Mouse (Mus musculus): ENCODE results near the gene Fzd4. TPM values are rescaled to one million over a fixed set of nuclear protein-coding genes. Genes with fewer than 3 reads are reported as not detected.

The Fzd4 gene
- polyA plus RNA-seq, 1 experiment: 0.97 TPM

DNA sequence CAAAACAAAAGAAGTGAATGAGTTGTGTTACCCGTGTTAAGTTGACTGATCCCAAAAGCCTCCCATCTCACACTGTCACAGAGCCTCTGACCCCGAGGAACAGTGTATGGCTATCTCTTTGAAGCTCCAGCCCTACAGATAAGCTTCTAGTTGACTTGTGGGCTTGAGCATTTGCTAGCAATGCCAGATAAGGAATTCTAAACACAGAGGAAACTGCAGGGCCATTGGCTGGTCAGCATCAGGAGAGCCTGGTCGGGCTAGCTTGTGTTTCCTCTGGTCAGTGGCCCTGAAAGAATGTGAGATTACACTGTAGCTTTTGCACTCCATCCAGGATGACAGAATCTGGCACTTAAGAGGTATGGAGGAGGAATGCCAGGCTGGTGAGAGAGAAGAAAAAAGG, 36.5 kb upstream of the Fzd4 start:
- Histone ChIP-seq H3K9me3 (replicated peaks; ENCODE audit: control insufficient read depth, insufficient read depth, low read length, poor library complexity, severe bottlenecking) (no peaks in the 10 kb centered on the region), H3K9ac (ENCODE audit: low read depth, poor library complexity, severe bottlenecking) (no peak overlapping the region), H3K36me3 (ENCODE audit: control insufficient read depth, insufficient read depth, low read length, poor library complexity, severe bottlenecking) (no peaks in the 10 kb centered on the region), H3K27me3 (ENCODE audit: control insufficient read depth, insufficient read depth, low read length, poor library complexity, severe bottlenecking) (no peaks in the 10 kb centered on the region), H3K4me1 (ENCODE audit: control insufficient read depth, insufficient read depth, low read length) (no peaks in the 10 kb centered on the region), H3K4me3 (ENCODE audit: low read depth, low read length) (no peak overlapping the region), H3K27ac (ENCODE audit: insufficient read depth, low read length) (no peak overlapping the region)
- no peak for TF ChIP-seq EP300 (IDR thresholded peaks at IDR 0.05; ENCODE audit: insufficient read depth, low read depth, low read length)
- TF ChIP-seq POLR2A (IDR thresholded peaks at IDR 0.05; ENCODE audit: insufficient read depth, low read length): no peak
- no peak for TF ChIP-seq CTCF (IDR thresholded peaks at IDR 0.05; ENCODE audit: low read depth, low read length)

GRCm38 (mm10) chr7:89370086-89370485, 34.1 kb upstream of the Fzd4 start:
- Histone ChIP-seq H3K9me3 (replicated peaks; ENCODE audit: control insufficient read depth, insufficient read depth, low read length, poor library complexity, severe bottlenecking) (no peaks in the 10 kb centered on the region), H3K27me3 (ENCODE audit: control insufficient read depth, insufficient read depth, low read length, poor library complexity, severe bottlenecking) (no peaks in the 10 kb centered on the region), H3K4me1 (ENCODE audit: control insufficient read depth, insufficient read depth, low read length) (no peaks in the 10 kb centered on the region), H3K4me3 (ENCODE audit: low read depth, low read length) (no peak overlapping the region), H3K9ac (ENCODE audit: low read depth, poor library complexity, severe bottlenecking) (no peak overlapping the region), H3K36me3 (ENCODE audit: control insufficient read depth, insufficient read depth, low read length, poor library complexity, severe bottlenecking) (no peaks in the 10 kb centered on the region), H3K27ac (ENCODE audit: insufficient read depth, low read length) (no peak overlapping the region)
- no peak for TF ChIP-seq CTCF (IDR thresholded peaks at IDR 0.05; ENCODE audit: low read depth, low read length)
- no peak for TF ChIP-seq EP300 (IDR thresholded peaks at IDR 0.05; ENCODE audit: insufficient read depth, low read depth, low read length)
- TF ChIP-seq POLR2A (IDR thresholded peaks at IDR 0.05; ENCODE audit: insufficient read depth, low read length): no peak

DNA sequence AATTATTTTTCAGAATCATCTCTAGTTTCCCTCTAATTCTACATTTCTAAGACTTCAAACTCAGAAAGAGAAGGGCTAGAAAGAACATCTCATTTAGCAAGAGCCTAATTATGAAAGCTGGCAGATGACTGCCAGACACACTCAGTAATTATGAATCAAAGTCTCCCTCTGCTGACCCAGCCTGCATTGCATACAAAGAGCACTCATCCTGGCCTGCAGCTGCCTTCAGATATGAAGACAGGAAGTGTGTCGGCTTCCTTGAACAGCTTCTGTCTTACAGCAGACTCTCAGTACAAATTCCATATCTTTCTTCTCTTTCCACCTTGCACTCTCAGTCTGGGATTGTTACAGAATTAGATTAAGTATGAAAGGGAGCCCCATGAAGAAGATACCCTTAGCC, 33.2 kb upstream of the Fzd4 start:
- Histone ChIP-seq H3K27me3 (ENCODE audit: control insufficient read depth, insufficient read depth, low read length, poor library complexity, severe bottlenecking) (no peaks in the 10 kb centered on the region), H3K9me3 (replicated peaks; ENCODE audit: control insufficient read depth, insufficient read depth, low read length, poor library complexity, severe bottlenecking) (no peaks in the 10 kb centered on the region), H3K9ac (ENCODE audit: low read depth, poor library complexity, severe bottlenecking) (no peak overlapping the region), H3K4me3 (ENCODE audit: low read depth, low read length) (no peak overlapping the region), H3K27ac (ENCODE audit: insufficient read depth, low read length) (no peak overlapping the region), H3K4me1 (ENCODE audit: control insufficient read depth, insufficient read depth, low read length) (no peaks in the 10 kb centered on the region), H3K36me3 (ENCODE audit: control insufficient read depth, insufficient read depth, low read length, poor library complexity, severe bottlenecking) (no peaks in the 10 kb centered on the region)
- TF ChIP-seq CTCF (IDR thresholded peaks at IDR 0.05; ENCODE audit: low read depth, low read length): no peak
- TF ChIP-seq EP300 (IDR thresholded peaks at IDR 0.05; ENCODE audit: insufficient read depth, low read depth, low read length): no peak
- TF ChIP-seq POLR2A (IDR thresholded peaks at IDR 0.05; ENCODE audit: insufficient read depth, low read length): no peak

GRCm38 (mm10) chr7:89371623-89372295, 32.4 kb upstream of the Fzd4 start:
- no peak for TF ChIP-seq EP300 (IDR thresholded peaks at IDR 0.05; ENCODE audit: insufficient read depth, low read depth, low read length)
- Histone ChIP-seq H3K4me1 (ENCODE audit: control insufficient read depth, insufficient read depth, low read length) (no peaks in the 10 kb centered on the region), H3K9me3 (replicated peaks; ENCODE audit: control insufficient read depth, insufficient read depth, low read length, poor library complexity, severe bottlenecking) (no peaks in the 10 kb centered on the region), H3K27me3 (ENCODE audit: control insufficient read depth, insufficient read depth, low read length, poor library complexity, severe bottlenecking) (no peaks in the 10 kb centered on the region), H3K27ac (ENCODE audit: insufficient read depth, low read length) (no peak overlapping the region), H3K4me3 (ENCODE audit: low read depth, low read length) (no peak overlapping the region), H3K36me3 (ENCODE audit: control insufficient read depth, insufficient read depth, low read length, poor library complexity, severe bottlenecking) (no peaks in the 10 kb centered on the region), H3K9ac (ENCODE audit: low read depth, poor library complexity, severe bottlenecking) (no peak overlapping the region)

GRCm38 (mm10) chr7:89380935-89381705, 23.0 kb upstream of the Fzd4 start:
- no peaks in the 10 kb centered on the region for H3K36me3 ChIP-seq (ENCODE audit: control insufficient read depth, insufficient read depth, low read length, poor library complexity, severe bottlenecking)
- H3K27ac ChIP-seq (ENCODE audit: insufficient read depth, low read length): no peak overlapping the region
- H3K9ac ChIP-seq (ENCODE audit: low read depth, poor library complexity, severe bottlenecking): no peak overlapping the region
- H3K4me1 ChIP-seq (ENCODE audit: control insufficient read depth, insufficient read depth, low read length): no peaks in the 10 kb centered on the region
- no peak overlapping the region for H3K4me3 ChIP-seq (ENCODE audit: low read depth, low read length)
- TF ChIP-seq POLR2A (IDR thresholded peaks at IDR 0.05; ENCODE audit: insufficient read depth, low read length) (no peak), EP300 (IDR thresholded peaks at IDR 0.05; ENCODE audit: insufficient read depth, low read depth, low read length) (no peak), CTCF (IDR thresholded peaks at IDR 0.05; ENCODE audit: low read depth, low read length) (no peak)
- no peaks in the 10 kb centered on the region for H3K27me3 ChIP-seq (ENCODE audit: control insufficient read depth, insufficient read depth, low read length, poor library complexity, severe bottlenecking)
- H3K9me3 ChIP-seq (replicated peaks; ENCODE audit: control insufficient read depth, insufficient read depth, low read length, poor library complexity, severe bottlenecking): no peaks in the 10 kb centered on the region

- no peaks in the 10 kb centered on the region for H3K4me1 ChIP-seq (ENCODE audit: control insufficient read depth, insufficient read depth, low read length)
- TF ChIP-seq CTCF (IDR thresholded peaks at IDR 0.05; ENCODE audit: low read depth, low read length) (no peak), POLR2A (IDR thresholded peaks at IDR 0.05; ENCODE audit: insufficient read depth, low read length) (no peak), EP300 (IDR thresholded peaks at IDR 0.05; ENCODE audit: insufficient read depth, low read depth, low read length) (no peak)
- H3K36me3 ChIP-seq (ENCODE audit: control insufficient read depth, insufficient read depth, low read length, poor library complexity, severe bottlenecking): no peaks in the 10 kb centered on the region
- no peak overlapping the region for H3K4me3 ChIP-seq (ENCODE audit: low read depth, low read length)
- no peaks in the 10 kb centered on the region for H3K27me3 ChIP-seq (ENCODE audit: control insufficient read depth, insufficient read depth, low read length, poor library complexity, severe bottlenecking)
- no peak overlapping the region for H3K27ac ChIP-seq (ENCODE audit: insufficient read depth, low read length)
- H3K9me3 ChIP-seq (replicated peaks; ENCODE audit: control insufficient read depth, insufficient read depth, low read length, poor library complexity, severe bottlenecking): no peaks in the 10 kb centered on the region
- no peak overlapping the region for H3K9ac ChIP-seq (ENCODE audit: low read depth, poor library complexity, severe bottlenecking)
These were observed 21.3 kb upstream of the Fzd4 start for GRCm38 (mm10) chr7:89382892-89383291.
